In the genomic region with DNA sequence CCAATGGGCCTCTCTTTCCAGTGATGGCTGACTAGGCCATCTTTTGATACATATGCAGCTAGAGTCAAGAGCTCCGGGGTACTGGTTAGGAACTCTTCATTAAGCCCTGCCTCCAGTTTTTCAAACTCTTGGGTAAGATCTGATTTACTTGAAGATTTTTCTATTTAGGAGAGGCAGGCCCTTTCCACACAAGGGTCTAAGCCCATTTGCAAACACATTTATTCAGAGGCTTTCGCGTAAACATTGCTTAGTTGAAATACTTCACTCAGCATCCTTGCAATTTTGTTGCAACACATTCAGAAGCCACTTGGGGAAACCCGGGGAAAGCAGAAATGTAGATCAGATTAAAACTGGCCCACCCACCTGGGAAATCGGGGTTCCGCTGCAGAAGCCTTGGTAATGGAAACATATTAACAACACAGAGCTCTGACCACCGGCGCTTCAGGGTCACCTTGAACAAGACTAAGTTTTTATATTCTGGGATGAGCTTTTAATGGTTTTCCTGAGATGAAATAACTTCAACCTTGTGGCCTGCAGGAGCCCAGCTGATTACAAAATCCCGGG, we compare ENCODE assay signal across 20 mouse cellular contexts. TPM values are rescaled to one million over a fixed set of nuclear protein-coding genes. Genes with fewer than 3 reads are reported as not detected.
DNase-seq lines count a peak whose midpoint lies in the region; ATAC-seq and TF ChIP-seq lines count a peak whose summit lies in the region.
"Had no signal": no experiment of that assay in that cellular context is flagged by ENCODE, and none has a peak within 500 bp of the region (broad histone marks: within the 10 kb centered on the region; RNA-seq: fewer than 3 reads in every experiment).

No protein-coding gene starts in this region.

- H3K4me1 ChIP-seq in heart, embryonic 12.5 days (replicated peaks) = peaks cover 72% of the 10 kb centered on the region
- peaks cover 22% of the 10 kb centered on the region for H3K4me1 ChIP-seq in testis, adult 2 months (ENCODE audit: control insufficient read depth, insufficient read depth, low read length)
- H3K4me1 ChIP-seq in kidney, adult 2 months (ENCODE audit: control insufficient read depth, insufficient read depth, low read length) = no peaks in the 10 kb centered on the region

- no peaks in the 10 kb centered on the region for H3K36me3 ChIP-seq in heart, embryonic 12.5 days
- H3K36me3 ChIP-seq in testis, adult 2 months (ENCODE audit: control insufficient read depth, insufficient read depth, low read length) = no peaks in the 10 kb centered on the region
- no peaks in the 10 kb centered on the region for H3K36me3 ChIP-seq in kidney, adult 2 months (ENCODE audit: control insufficient read depth, insufficient read depth, low read length)
- H3K36me3 ChIP-seq: embryonic facial prominence, embryonic 13.5 days; forebrain, embryonic 12.5 days; hindbrain, embryonic 13.5 days; intestine, embryonic 15.5 days had no signal

- no peak for TF ChIP-seq CTCF in testis, adult 2 months (IDR thresholded peaks at IDR 0.05; ENCODE audit: control insufficient read depth, insufficient read depth, insufficient replicate concordance, low read depth, low read length)
- TF ChIP-seq CTCF in kidney, adult 2 months (conservative IDR thresholded peaks at IDR 0.05; ENCODE audit: insufficient read depth, insufficient read length, low read depth, low read length) = no peak

- TF ChIP-seq POLR2A in testis, adult 2 months (IDR thresholded peaks at IDR 0.05; ENCODE audit: control insufficient read depth, low read depth, low read length) = no peak
- no peak for TF ChIP-seq POLR2A in kidney, adult 2 months (IDR thresholded peaks at IDR 0.05; ENCODE audit: low read depth, low read length)

- no peak overlapping the region for H3K4me3 ChIP-seq in heart, embryonic 12.5 days
- no peak overlapping the region for H3K4me3 ChIP-seq in testis, adult 2 months (ENCODE audit: control insufficient read depth, low read depth, low read length)
- H3K4me3 ChIP-seq in kidney, adult 2 months (ENCODE audit: insufficient read depth, low read depth, low read length) = no peak overlapping the region
- H3K4me3 ChIP-seq: embryonic facial prominence, embryonic 13.5 days; forebrain, embryonic 12.5 days; hindbrain, embryonic 13.5 days; intestine, embryonic 15.5 days had no signal

- intact Hi-C loops in heart, postnatal 25 days (cut with DNase I) = loop anchor here (2.0 to 5.0 kb wide), 3 partner anchors 58 to 116 kb away; no protein-coding TSS in a partner anchor

- peak overlapping the region; percentile 24; the same call in 1 of the 2 replicates for H3K27ac ChIP-seq in heart, embryonic 12.5 days (ENCODE audit: poor library complexity, severe bottlenecking)
- H3K27ac ChIP-seq in testis, adult 2 months (ENCODE audit: control insufficient read depth, insufficient read depth, low read depth, low read length) = peak overlapping the region; percentile 46; the same call in 1 of the 2 replicates
- no peak overlapping the region for H3K27ac ChIP-seq in kidney, adult 2 months (ENCODE audit: insufficient read depth, low read depth, low read length)
- H3K27ac ChIP-seq: embryonic facial prominence, embryonic 13.5 days; forebrain, embryonic 12.5 days; intestine, embryonic 15.5 days had no signal

- H3K4me2 ChIP-seq in heart, embryonic 12.5 days = no peak overlapping the region
- H3K4me2 ChIP-seq: embryonic facial prominence, embryonic 13.5 days; forebrain, embryonic 12.5 days; intestine, embryonic 15.5 days had no signal

- no peaks in the 10 kb centered on the region for H3K9me3 ChIP-seq in heart, embryonic 12.5 days (replicated peaks)
- H3K9me3 ChIP-seq: embryonic facial prominence, embryonic 13.5 days; forebrain, embryonic 12.5 days; hindbrain, embryonic 13.5 days; intestine, embryonic 15.5 days had no signal

- 79% methylated on average over 9 of the region's 9 CpGs for WGBS in heart, embryonic 12.5 days
- 80% methylated on average over 9 of the region's 9 CpGs for WGBS in kidney, adult 2 months

- no peak for ATAC-seq in heart, embryonic 12.5 days (ENCODE audit: insufficient number of reproducible peaks, low FRiP score)
- ATAC-seq: forebrain, embryonic 16.5 days; intestine, embryonic 15.5 days had no signal

- H3K9ac ChIP-seq in heart, embryonic 12.5 days = no peak overlapping the region
- H3K9ac ChIP-seq: embryonic facial prominence, embryonic 13.5 days; forebrain, embryonic 12.5 days; hindbrain, embryonic 13.5 days; intestine, embryonic 15.5 days had no signal

- H3K27me3 ChIP-seq in heart, embryonic 12.5 days (replicated peaks) = no peaks in the 10 kb centered on the region
- H3K27me3 ChIP-seq in testis, adult 2 months (ENCODE audit: control insufficient read depth, insufficient read depth, low read length) = no peaks in the 10 kb centered on the region
- no peaks in the 10 kb centered on the region for H3K27me3 ChIP-seq in kidney, adult 2 months (replicated peaks; ENCODE audit: control insufficient read depth, insufficient read depth, low read length)
- H3K27me3 ChIP-seq: embryonic facial prominence, embryonic 13.5 days; forebrain, embryonic 12.5 days; hindbrain, embryonic 13.5 days; intestine, embryonic 15.5 days had no signal

- DNase-seq in cerebellum, adult 9-10 months = peak; percentile 38
- DNase-seq in cerebellum, adult 9-11 months = no peak
- DNase-seq in heart, postnatal 25 days (ENCODE audit: low spot score) = no peak
- no peak for DNase-seq in testis, postnatal 10 days (ENCODE audit: low spot score)
- no peak for DNase-seq in kidney, adult 2 months
- DNase-seq: adrenal gland, adult 2 months; adrenal gland, postnatal 25 days; cerebellum, adult 18-20 months; cerebellum, postnatal 36 days; gastrocnemius, postnatal 10 days; heart, postnatal 4 days had no signal

RNA-seq across cellular contexts. Expression of a gene that starts 34.7 kb away (rescaled TPM):
- polyA plus RNA-seq in heart, embryonic 12.5 days (2016; fragmentation: Nextera tagmentation; extraction: Ambion mirVana) = 135 and 139 TPM in 2 replicates
- total RNA-seq in heart, postnatal 25 days (2021) = 10 to 100 TPM; 33.5 to 33.7 TPM
- 223 and 227 TPM in 2 replicates for polyA plus RNA-seq in testis, adult 2 months (2012; rRNA removed)
- polyA plus RNA-seq in kidney, adult 2 months (2012; rRNA removed) = 128 and 146 TPM in 2 replicates

RNA-seq across cellular contexts. Expression of a gene that starts 41.5 kb away (rescaled TPM):
- polyA plus RNA-seq in heart, embryonic 12.5 days (2016; fragmentation: Nextera tagmentation; extraction: Ambion mirVana) = 1,110 and 1,118 TPM in 2 replicates
- 100 to 1,000 TPM in 1 of 2 experiments, 10 to 100 TPM in 1; 99.4 to 105 TPM for total RNA-seq in heart, postnatal 25 days (2021)
- 77.2 and 93.1 TPM in 2 replicates for polyA plus RNA-seq in testis, adult 2 months (2012; rRNA removed)
- polyA plus RNA-seq in kidney, adult 2 months (2012; rRNA removed) = 121 and 131 TPM in 2 replicates

RNA-seq across cellular contexts. Expression of a gene that starts 41.7 kb away (rescaled TPM):
- not detected in 2 replicates for polyA plus RNA-seq in heart, embryonic 12.5 days (2016; fragmentation: Nextera tagmentation; extraction: Ambion mirVana)
- not detected for total RNA-seq in heart, postnatal 25 days (2021)
- polyA plus RNA-seq in testis, adult 2 months (2012; rRNA removed) = 2.3 and 2.4 TPM in 2 replicates
- 12.0 TPM in 1 of 2 replicates, not detected in the other for polyA plus RNA-seq in kidney, adult 2 months (2012; rRNA removed)
- total RNA-seq: adrenal gland, postnatal 25 days; gastrocnemius, postnatal 10 days; gastrocnemius, postnatal 4 days; heart, postnatal 4 days had no signal
- polyA plus RNA-seq: embryonic facial prominence, embryonic 13.5 days; forebrain, embryonic 12.5 days; forebrain, embryonic 16.5 days; heart, embryonic 16.5 days; hindbrain, embryonic 13.5 days; intestine, embryonic 15.5 days had no signal

RNA-seq across cellular contexts. Expression of a gene that starts 59.9 kb away (rescaled TPM):
- 0.22 and 0.50 TPM in 2 replicates for polyA plus RNA-seq in heart, embryonic 12.5 days (2016; fragmentation: Nextera tagmentation; extraction: Ambion mirVana)
- total RNA-seq in heart, postnatal 25 days (2021) = under 1 TPM; 0.14 to 0.42 TPM
- polyA plus RNA-seq in testis, adult 2 months (2012; rRNA removed) = 0.14 and 0.36 TPM in 2 replicates
- polyA plus RNA-seq in kidney, adult 2 months (2012; rRNA removed) = 1.7 and 3.2 TPM in 2 replicates
